Mouse (Mus musculus) C2C12 (cell line): ENCODE measurements around the gene Gramd1b. TPM values are rescaled to one million over a fixed set of nuclear protein-coding genes. Genes with fewer than 3 reads are reported as not detected.

Experiments
- H3K27me3 ChIP-seq: one replicate; pipeline ENCODE4 v1.6.1; 2011; ENCODE audit not compliant: control insufficient read depth, insufficient read depth, insufficient read length
- H3K36me3 ChIP-seq: one replicate; pipeline ENCODE4 v1.6.1; 2011; ENCODE audit not compliant: control insufficient read depth, insufficient read depth
- H3K4me3 ChIP-seq: one replicate; pipeline ENCODE4 v1.5.1; 2011; ENCODE audit warnings: mild to moderate bottlenecking, control low read depth; ENCODE audit not compliant: poor library complexity, insufficient read depth, severe bottlenecking
- H3K79me2 ChIP-seq: one replicate; pipeline ENCODE4 v1.6.1; 2011; ENCODE audit not compliant: control insufficient read depth, insufficient read depth
- H3K79me3 ChIP-seq: one replicate; pipeline ENCODE4 v1.6.1; 2011; ENCODE audit warnings: low read depth, control low read depth
- H3ac ChIP-seq: one replicate; pipeline ENCODE3; 2011; ENCODE audit warnings: low read depth; ENCODE audit not compliant: control insufficient read depth, insufficient read length
- CEBPB ChIP-seq: IDR thresholded peaks from one replicate; pipeline ENCODE4 v1.6.1; 2011; ENCODE audit warnings: low read depth, mild to moderate bottlenecking, control low read depth, moderate library complexity
- CTCF ChIP-seq: IDR thresholded peaks from one replicate; pipeline ENCODE4 v1.5.1; 2011; ENCODE audit not compliant: control insufficient read depth, insufficient read depth, insufficient read length
- FOSL1 ChIP-seq: IDR thresholded peaks from one replicate; pipeline ENCODE4 v1.8.0; 2011; ENCODE audit warnings: mild to moderate bottlenecking, low read length; ENCODE audit not compliant: poor library complexity, insufficient read depth, severe bottlenecking
- MAX ChIP-seq: IDR thresholded peaks from one replicate; pipeline ENCODE4 v1.6.1; 2011; ENCODE audit warnings: mild to moderate bottlenecking, control low read depth
- MYOD1 ChIP-seq: IDR thresholded peaks from one replicate; pipeline ENCODE4 v1.6.1; 2011; ENCODE audit warnings: low read depth; ENCODE audit not compliant: control insufficient read depth, insufficient read length
- MYOG ChIP-seq: IDR thresholded peaks from one replicate; pipeline ENCODE4 v1.6.1; 2011; ENCODE audit not compliant: control insufficient read depth, insufficient read length; ENCODE audit errors: extremely low read depth
- USF1 ChIP-seq: IDR thresholded peaks from one replicate; pipeline ENCODE4 v1.6.1; 2011; ENCODE audit warnings: low read depth, mild to moderate bottlenecking, control low read depth, moderate library complexity
- polyA plus RNA-seq: library from polyadenylated mRNA; unstranded; fragments of >200 nt; fragmentation: generic; extraction: Trizol; gene quantifications from one replicate; pipeline ENCODE4 v1.2.1, GENCODE M21; 2012; ENCODE audit warnings: missing spikeins

Gene Gramd1b
- polyA plus RNA-seq, 1 experiment, result 3.7 TPM

- Histone ChIP-seq H3ac (no peak overlapping the region), H3K79me3 (no peaks in the 10 kb centered on the region)
- no peak for TF ChIP-seq MYOD1
- no peak for TF ChIP-seq MAX
- TF ChIP-seq CEBPB, result no peak
- no peak for TF ChIP-seq CTCF
- no peak for TF ChIP-seq USF1
- TF ChIP-seq MYOG, result no peak
- TF ChIP-seq FOSL1, result no peak
These were observed 36.9 kb upstream of the Gramd1b start for GRCm38 (mm10) chr9:40568070-40568469.

GRCm38 (mm10) chr9:40563750-40564149 is 32.6 kb upstream of the Gramd1b start:
- Histone ChIP-seq H3K79me3 (no peaks in the 10 kb centered on the region), H3K79me2 (no peaks in the 10 kb centered on the region), H3K27me3 (no peaks in the 10 kb centered on the region), H3ac (no peak overlapping the region), H3K36me3 (no peaks in the 10 kb centered on the region), H3K4me3 (no peak overlapping the region)
- no peak for TF ChIP-seq USF1
- no peak for TF ChIP-seq CEBPB
- TF ChIP-seq MYOD1, result no peak
- TF ChIP-seq MYOG, result no peak
- no peak for TF ChIP-seq CTCF
- TF ChIP-seq FOSL1, result no peak
- no peak for TF ChIP-seq MAX

More at GRCm38 (mm10) chr9:40568070-40568469, 36.9 kb upstream of the Gramd1b start:
- no peak overlapping the region for H3K4me3 ChIP-seq
- H3K36me3 ChIP-seq, result no peaks in the 10 kb centered on the region
- H3K79me2 ChIP-seq, result no peaks in the 10 kb centered on the region
- H3K27me3 ChIP-seq, result no peaks in the 10 kb centered on the region

- Histone ChIP-seq H3ac (no peak overlapping the region), H3K79me3 (no peaks in the 10 kb centered on the region)
- TF ChIP-seq CEBPB (no peak), MYOD1 (no peak), MYOG (no peak), FOSL1 (no peak), USF1 (no peak), MAX (no peak), CTCF (no peak)
These were observed 28.5 kb upstream of the Gramd1b start for GRCm38 (mm10) chr9:40559646-40560045.

GRCm38 (mm10) chr9:40557796-40558195 is 26.6 kb upstream of the Gramd1b start:
- H3ac ChIP-seq, result no peak overlapping the region
- no peaks in the 10 kb centered on the region for H3K79me3 ChIP-seq
- H3K4me3 ChIP-seq, result no peak overlapping the region
- no peaks in the 10 kb centered on the region for H3K27me3 ChIP-seq
- H3K36me3 ChIP-seq, result no peaks in the 10 kb centered on the region
- no peaks in the 10 kb centered on the region for H3K79me2 ChIP-seq
- TF ChIP-seq MYOD1 (no peak), CEBPB (no peak), MYOG (no peak), MAX (no peak), USF1 (no peak), CTCF (no peak), FOSL1 (no peak)

More at GRCm38 (mm10) chr9:40559646-40560045, 28.5 kb upstream of the Gramd1b start:
- Histone ChIP-seq H3K27me3 (no peaks in the 10 kb centered on the region), H3K4me3 (no peak overlapping the region), H3K36me3 (no peaks in the 10 kb centered on the region), H3K79me2 (no peaks in the 10 kb centered on the region)

DNA sequence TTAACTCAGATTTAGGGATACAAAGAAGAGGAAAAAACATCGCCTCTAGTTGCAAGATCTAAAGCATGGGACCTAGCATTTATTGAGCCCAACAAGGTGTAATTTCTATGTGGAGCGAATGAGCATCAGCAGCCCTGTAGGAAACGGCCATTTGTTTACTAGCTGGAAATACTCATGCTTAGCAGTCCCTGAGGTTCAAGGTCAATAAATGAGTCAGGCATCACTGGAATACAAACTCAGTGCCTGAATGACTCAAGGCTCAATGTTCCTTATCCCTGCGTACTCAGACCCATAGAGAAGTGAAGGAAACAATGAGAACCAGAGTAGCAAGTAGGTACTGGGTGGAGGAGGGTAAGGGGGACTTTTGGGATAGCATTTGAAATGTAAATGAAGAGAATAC is 25.2 kb upstream of the Gramd1b start:
- Histone ChIP-seq H3K4me3 (no peak overlapping the region), H3K36me3 (no peaks in the 10 kb centered on the region), H3K79me3 (no peaks in the 10 kb centered on the region), H3K79me2 (no peaks in the 10 kb centered on the region), H3ac (no peak overlapping the region), H3K27me3 (no peaks in the 10 kb centered on the region)
- TF ChIP-seq FOSL1 (no peak), MYOG (no peak), CTCF (no peak), MYOD1 (no peak), MAX (no peak), USF1 (no peak), CEBPB (no peak)
